23 mouse cellular contexts compared by ENCODE assay signal in genomic region chr1:17538160-17538559, GRCm38 (mm10).
A peak's percentile ranks its signal among the peaks of the same experiment; 100 is the strongest.
DNase-seq lines count a peak whose midpoint lies in the region; ATAC-seq and TF ChIP-seq lines count a peak whose summit lies in the region.
"Had no signal": no experiment of that assay in that cellular context is flagged by ENCODE, and none has a peak within 500 bp of the region (broad histone marks: within the 10 kb centered on the region; RNA-seq: fewer than 3 reads in every experiment).

No protein-coding gene starts in this region.

- no peak overlapping the region for H3K27ac ChIP-seq in kidney, embryonic 14.5 days (ENCODE audit: low read depth, low read length)
- no peak overlapping the region for H3K27ac ChIP-seq in kidney, postnatal 0 days
- H3K27ac ChIP-seq in hindbrain, embryonic 10.5 days = no peak overlapping the region
- H3K27ac ChIP-seq: forebrain, embryonic 10.5 days; forebrain, embryonic 13.5 days; heart, adult 2 months; heart, embryonic 10.5 days; heart, embryonic 13.5 days; hindbrain, embryonic 12.5 days; hindbrain, embryonic 15.5 days had no signal

- no peak for TF ChIP-seq CTCF in kidney, postnatal 0 days (IDR thresholded peaks at IDR 0.05; ENCODE audit: low read depth)

- ATAC-seq in kidney, embryonic 14.5 days (ENCODE audit: low FRiP score, low TSS enrichment) = peak; percentile 89
- ATAC-seq in kidney, postnatal 0 days (replicated peaks; ENCODE audit: low FRiP score, low read depth) = peak; percentile 65; the same call in 1 of the 2 replicates
- ATAC-seq: CD4-positive, CD25-positive, alpha-beta regulatory T cell, adult 4 months; forebrain, embryonic 13.5 days; forebrain, embryonic 16.5 days had no signal

- no peaks in the 10 kb centered on the region; the same call in 1 of the 2 replicates for H3K9me3 ChIP-seq in kidney, embryonic 14.5 days (ENCODE audit: control insufficient read depth, low read length)
- H3K9me3 ChIP-seq in kidney, postnatal 0 days (replicated peaks; ENCODE audit: low read length) = no peaks in the 10 kb centered on the region
- no peaks in the 10 kb centered on the region for H3K9me3 ChIP-seq in hindbrain, embryonic 10.5 days
- H3K9me3 ChIP-seq: forebrain, embryonic 10.5 days; forebrain, embryonic 13.5 days; heart, embryonic 10.5 days; hindbrain, embryonic 12.5 days; hindbrain, embryonic 15.5 days had no signal

- no peaks in the 10 kb centered on the region for H3K36me3 ChIP-seq in kidney, embryonic 14.5 days (ENCODE audit: control insufficient read depth, insufficient read depth, low read length)
- no peaks in the 10 kb centered on the region for H3K36me3 ChIP-seq in kidney, postnatal 0 days (ENCODE audit: insufficient read depth, low read length)
- no peaks in the 10 kb centered on the region for H3K36me3 ChIP-seq in hindbrain, embryonic 10.5 days
- H3K36me3 ChIP-seq: forebrain, embryonic 10.5 days; heart, embryonic 10.5 days; heart, embryonic 13.5 days; hindbrain, embryonic 12.5 days; hindbrain, embryonic 15.5 days had no signal

- no peaks in the 10 kb centered on the region for H3K27me3 ChIP-seq in kidney, embryonic 14.5 days (ENCODE audit: control insufficient read depth, insufficient read depth, low read length)
- H3K27me3 ChIP-seq in kidney, postnatal 0 days (ENCODE audit: insufficient read depth, low read length) = no peaks in the 10 kb centered on the region
- H3K27me3 ChIP-seq in hindbrain, embryonic 10.5 days (ENCODE audit: insufficient read depth, poor library complexity, severe bottlenecking) = no peaks in the 10 kb centered on the region
- H3K27me3 ChIP-seq: forebrain, embryonic 13.5 days; heart, embryonic 13.5 days; hindbrain, embryonic 12.5 days; hindbrain, embryonic 15.5 days had no signal

- no peak overlapping the region for H3K9ac ChIP-seq in kidney, embryonic 14.5 days (ENCODE audit: low read depth, low read length)
- no peak overlapping the region for H3K9ac ChIP-seq in kidney, postnatal 0 days (ENCODE audit: low read depth, low read length)
- H3K9ac ChIP-seq: forebrain, embryonic 13.5 days; heart, embryonic 13.5 days; hindbrain, embryonic 12.5 days; hindbrain, embryonic 15.5 days had no signal

- H3K4me1 ChIP-seq in kidney, embryonic 14.5 days (ENCODE audit: control insufficient read depth, insufficient read depth, low read length) = no peaks in the 10 kb centered on the region
- H3K4me1 ChIP-seq in kidney, postnatal 0 days (replicated peaks; ENCODE audit: insufficient read depth, low read length) = no peaks in the 10 kb centered on the region
- H3K4me1 ChIP-seq in hindbrain, embryonic 10.5 days (replicated peaks) = no peaks in the 10 kb centered on the region
- H3K4me1 ChIP-seq: forebrain, embryonic 10.5 days; forebrain, embryonic 13.5 days; heart, embryonic 10.5 days; heart, embryonic 13.5 days; hindbrain, embryonic 12.5 days; hindbrain, embryonic 15.5 days had no signal

- H3K4me3 ChIP-seq in kidney, embryonic 14.5 days (ENCODE audit: low read length) = no peak overlapping the region
- no peak overlapping the region for H3K4me3 ChIP-seq in kidney, postnatal 0 days (replicated peaks; ENCODE audit: low read depth, low read length)
- H3K4me3 ChIP-seq in hindbrain, embryonic 10.5 days = no peak overlapping the region
- H3K4me3 ChIP-seq: forebrain, embryonic 10.5 days; forebrain, embryonic 13.5 days; heart, adult 2 months; heart, embryonic 10.5 days; heart, embryonic 13.5 days; hindbrain, embryonic 12.5 days; hindbrain, embryonic 15.5 days had no signal

- DNase-seq in cerebellum, postnatal 10 days = peak; percentile 1 to 15
- DNase-seq in cerebellum, postnatal 4 days (ENCODE audit: low spot score in 2 of 2) = no peak
- DNase-seq in kidney, postnatal 25 days = no peak
- peak; percentile 61 for DNase-seq in kidney, postnatal 0 days (ENCODE audit: low spot score)
- no peak for DNase-seq in kidney, adult 11 months
- DNase-seq in mesoderm, embryonic 11.5 days (ENCODE audit: low read depth, low spot score) = peak; percentile 23
- DNase-seq in hindbrain, embryonic 10.5 days (ENCODE audit: low spot score) = no peak
- DNase-seq: adrenal gland, adult 8-10 months; cerebellum, adult 11-12 months; cerebellum, adult 8-10 months; embryo, embryonic 11 days; heart, adult 2 months; heart, postnatal 14 days; heart, postnatal 4 days had no signal

- H3K4me2 ChIP-seq in kidney, embryonic 14.5 days (replicated peaks; ENCODE audit: low read depth, low read length) = no peak overlapping the region
- no peak overlapping the region for H3K4me2 ChIP-seq in kidney, postnatal 0 days (ENCODE audit: low read length)
- H3K4me2 ChIP-seq: forebrain, embryonic 13.5 days; heart, embryonic 13.5 days; hindbrain, embryonic 12.5 days; hindbrain, embryonic 15.5 days had no signal

Comparison
In these comparisons a context has a peak if more than half of its experiments do, and no peak if none do; other contexts are left out.
1. DNase-seq: peak in cerebellum, postnatal 10 days (2 of 2), kidney, postnatal 0 days (single experiment) and mesoderm, embryonic 11.5 days (single experiment); none in cerebellum, postnatal 4 days (0 of 2), kidney, postnatal 25 days (0 of 2), kidney, adult 11 months (single experiment) and hindbrain, embryonic 10.5 days (single experiment).